Mouse (Mus musculus): ENCODE results near the gene Rps6. TPM values are rescaled to one million over a fixed set of nuclear protein-coding genes. Genes with fewer than 3 reads are reported as not detected.

Rps6 gene
- polyA plus RNA-seq, 1 experiment from 2014 or later = 748 TPM

DNA sequence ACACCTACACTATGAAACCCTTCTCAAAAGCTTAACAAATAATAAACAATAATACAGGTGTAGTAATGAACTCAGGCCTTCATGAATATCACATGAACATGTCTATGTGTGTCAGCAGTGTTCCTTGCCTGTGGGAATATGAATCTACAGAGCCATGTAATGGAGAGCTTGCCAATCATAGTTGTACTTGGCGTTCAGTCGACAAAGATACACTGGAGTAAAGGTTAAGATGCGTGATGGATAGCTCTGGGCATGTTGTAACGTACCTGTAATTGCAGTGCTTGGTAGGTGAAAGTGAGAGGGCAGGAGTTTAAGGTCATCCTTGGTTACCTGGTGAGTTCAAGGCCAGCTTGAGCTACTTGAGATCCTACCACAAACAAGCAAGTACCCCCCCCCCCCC lies 24.0 kb upstream of the Rps6 start:
- no peaks in the 10 kb centered on the region for H3K27me3 ChIP-seq

DNA sequence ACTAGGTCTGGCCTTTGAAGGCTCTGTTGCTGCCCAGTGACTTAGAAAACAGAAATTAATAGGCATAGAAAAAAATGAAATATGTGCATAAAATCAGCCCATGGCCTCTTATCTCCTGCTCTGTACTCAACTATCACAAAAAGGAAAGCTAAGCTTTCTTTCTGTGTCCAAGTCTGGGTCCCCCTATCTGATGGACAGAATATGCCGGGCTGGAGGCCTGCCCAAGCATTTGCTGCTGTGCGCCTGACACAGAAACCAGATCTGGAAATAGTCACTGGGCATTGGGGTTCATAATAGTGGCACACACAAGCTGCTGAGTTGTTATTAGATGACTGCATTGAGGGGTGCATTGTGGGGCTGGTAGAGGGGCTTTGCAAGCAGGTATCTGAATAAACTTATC lies 22.3 kb upstream of the Rps6 start:
- Histone ChIP-seq H3K27ac (no peak overlapping the region), H3K27me3 (no peaks in the 10 kb centered on the region), H3K9me3 (no peaks in the 10 kb centered on the region), H3K9ac (no peak overlapping the region), H3K4me3 (no peak overlapping the region), H3K36me3 (no peaks in the 10 kb centered on the region), H3K4me2 (no peak overlapping the region), H3K4me1 (no peaks in the 10 kb centered on the region; the same call in 1 of the 2 replicates)
- WGBS = 83% methylated on average over 2 of the region's 2 CpGs
- no peak for ATAC-seq (ENCODE audit: insufficient number of reproducible peaks, low FRiP score, low TSS enrichment, low read depth)

More for the DNA sequence above, 24.0 kb upstream of the Rps6 start:
- 74% methylated on average over 4 of the region's 4 CpGs for WGBS
- Histone ChIP-seq H3K4me3 (no peak overlapping the region), H3K4me2 (no peak overlapping the region), H3K4me1 (no peaks in the 10 kb centered on the region), H3K9me3 (no peaks in the 10 kb centered on the region), H3K9ac (no peak overlapping the region), H3K36me3 (no peaks in the 10 kb centered on the region), H3K27ac (no peak overlapping the region)
- no peak for ATAC-seq (ENCODE audit: insufficient number of reproducible peaks, low FRiP score, low TSS enrichment, low read depth)

DNA sequence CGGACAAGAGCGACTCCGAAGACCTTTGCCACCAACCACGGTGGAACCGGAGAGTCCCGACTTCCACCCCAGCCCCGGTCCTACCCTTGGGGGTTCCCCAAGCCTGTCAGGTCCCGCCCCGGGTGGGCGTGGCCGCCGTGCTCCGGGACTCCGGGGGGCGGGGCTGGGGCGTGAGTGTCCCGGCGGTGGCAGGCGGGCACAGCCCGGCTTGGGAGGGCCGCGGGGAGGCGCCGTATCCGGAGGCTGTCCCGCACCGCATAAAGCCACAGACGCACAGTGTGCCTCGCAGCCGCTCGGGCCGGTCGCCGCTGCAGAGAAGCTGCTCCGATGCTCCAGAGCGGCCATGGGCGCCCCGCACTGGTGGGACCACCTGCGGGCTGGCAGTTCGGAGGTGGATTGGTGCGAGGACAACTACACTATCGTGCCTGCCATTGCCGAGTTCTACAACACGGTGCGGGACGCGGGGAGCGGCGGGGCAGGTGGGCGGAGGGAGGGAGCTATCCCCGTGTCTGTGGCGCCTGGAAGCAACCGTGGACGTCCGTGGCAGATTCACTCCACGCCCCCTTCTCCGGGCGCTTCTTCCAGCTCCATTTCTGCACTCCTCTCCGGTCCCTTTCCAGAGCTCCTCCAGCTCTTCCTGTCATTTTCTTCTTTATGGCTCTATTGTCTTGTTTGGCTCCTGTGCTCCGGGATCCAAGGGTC lies 17.1 kb upstream of the Rps6 start, which contains the start of gene Acer2:
TSS of gene Acer2 (plus strand) at position 251 of the 702 bp plus-strand sequence.
- under 1% methylated on average over 60 of the region's 60 CpGs for WGBS
- no peak within 1 kb of the TSS for H3K27ac ChIP-seq

DNA sequence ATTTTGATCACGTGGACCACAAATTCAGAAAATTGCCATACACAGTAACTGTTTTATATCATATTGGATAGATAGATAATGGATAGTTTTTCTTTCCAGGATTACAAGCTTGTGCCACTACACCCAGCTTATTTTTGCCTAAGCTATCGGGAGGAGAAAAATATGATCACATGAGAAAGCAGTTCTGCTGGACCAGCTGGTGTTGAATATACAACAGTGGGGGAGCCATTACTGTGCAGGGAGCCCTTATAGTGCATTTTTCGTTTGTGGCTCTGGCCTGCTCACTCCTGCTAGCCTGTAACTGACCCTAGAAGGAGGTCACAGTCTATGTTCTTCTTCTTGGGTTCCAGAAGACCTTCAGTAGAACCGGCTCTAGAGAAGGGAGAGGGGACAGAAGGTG lies 15.9 kb upstream of the Rps6 start:
- no peak overlapping the region for H3K4me3 ChIP-seq
- H3K27ac ChIP-seq = no peak overlapping the region
- no peaks in the 10 kb centered on the region for H3K36me3 ChIP-seq
- H3K4me1 ChIP-seq = peaks cover 7% of the 10 kb centered on the region; the same call in 1 of the 2 replicates
- H3K9ac ChIP-seq = no peak overlapping the region
- WGBS = 41% methylated on average over 4 of the region's 4 CpGs
- H3K4me2 ChIP-seq = no peak overlapping the region
- no peaks in the 10 kb centered on the region for H3K27me3 ChIP-seq
- ATAC-seq (ENCODE audit: insufficient number of reproducible peaks, low FRiP score, low TSS enrichment, low read depth) = no peak
- no peaks in the 10 kb centered on the region for H3K9me3 ChIP-seq

More for the DNA sequence above, 17.1 kb upstream of the Rps6 start, which contains the start of gene Acer2:
- Histone ChIP-seq H3K9me3 (no peaks in the 10 kb centered on the region), H3K27me3 (no peaks in the 10 kb centered on the region), H3K36me3 (no peaks in the 10 kb centered on the region), H3K9ac (peak within 1 kb of the TSS; percentile 48), H3K4me1 (peaks cover 7% of the 10 kb centered on the region; the same call in 1 of the 2 replicates), H3K4me2 (peak within 1 kb of the TSS; percentile 94), H3K4me3 (peak within 1 kb of the TSS; percentile 69)
- peak; percentile 87 for ATAC-seq (ENCODE audit: insufficient number of reproducible peaks, low FRiP score, low TSS enrichment, low read depth)

DNA sequence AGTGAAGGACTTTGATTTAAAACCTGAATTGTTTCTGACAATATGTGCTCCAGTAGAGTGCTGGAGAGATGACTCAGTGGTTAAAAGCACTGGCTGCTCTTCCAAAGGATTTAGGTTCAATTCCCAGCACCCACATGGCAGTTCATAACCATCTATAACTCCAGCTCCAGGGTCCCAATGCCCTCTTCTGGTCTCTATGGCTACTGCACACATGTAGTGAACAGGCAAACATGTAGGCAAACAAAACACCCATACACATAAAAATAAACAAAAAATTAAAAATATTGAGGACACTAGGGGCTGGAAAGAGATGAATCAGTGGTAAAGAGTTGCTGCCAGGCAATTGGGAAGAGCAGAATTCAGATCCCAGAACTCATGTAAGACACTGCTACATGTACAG lies 14.8 kb upstream of the Rps6 start:
- Histone ChIP-seq H3K36me3 (no peaks in the 10 kb centered on the region), H3K4me2 (no peak overlapping the region), H3K9me3 (no peaks in the 10 kb centered on the region), H3K4me1 (peaks cover 7% of the 10 kb centered on the region; the same call in 1 of the 2 replicates), H3K27ac (no peak overlapping the region), H3K4me3 (no peak overlapping the region), H3K27me3 (no peaks in the 10 kb centered on the region), H3K9ac (no peak overlapping the region)
- ATAC-seq (ENCODE audit: insufficient number of reproducible peaks, low FRiP score, low TSS enrichment, low read depth) = no peak

DNA sequence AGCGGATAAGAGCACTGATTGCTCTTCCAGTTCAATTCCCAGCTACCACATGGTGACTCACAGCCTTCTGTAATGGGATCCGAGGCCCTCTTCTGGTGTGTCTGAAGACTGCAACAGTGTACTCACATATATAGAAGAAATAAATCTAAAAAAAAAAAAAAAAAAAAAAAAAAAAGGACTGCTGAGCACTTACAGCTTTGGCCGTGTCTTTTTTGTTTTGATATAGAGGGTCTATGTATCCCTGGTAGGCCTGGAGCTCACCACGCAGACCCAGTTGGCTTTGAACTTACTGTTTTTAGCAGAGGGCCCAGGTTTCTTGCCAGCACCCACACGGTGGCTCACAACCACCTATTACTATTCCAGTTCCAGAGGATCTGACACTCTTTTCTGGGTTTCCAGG lies 6.9 kb upstream of the Rps6 start:
- Histone ChIP-seq H3K27ac (no peak overlapping the region), H3K9ac (no peak overlapping the region), H3K27me3 (no peaks in the 10 kb centered on the region), H3K36me3 (no peaks in the 10 kb centered on the region), H3K9me3 (no peaks in the 10 kb centered on the region), H3K4me2 (no peak overlapping the region), H3K4me1 (no peaks in the 10 kb centered on the region), H3K4me3 (no peak overlapping the region)
- ATAC-seq (ENCODE audit: insufficient number of reproducible peaks, low FRiP score, low TSS enrichment, low read depth) = no peak
- 81% methylated on average over 5 of the region's 5 CpGs for WGBS

DNA sequence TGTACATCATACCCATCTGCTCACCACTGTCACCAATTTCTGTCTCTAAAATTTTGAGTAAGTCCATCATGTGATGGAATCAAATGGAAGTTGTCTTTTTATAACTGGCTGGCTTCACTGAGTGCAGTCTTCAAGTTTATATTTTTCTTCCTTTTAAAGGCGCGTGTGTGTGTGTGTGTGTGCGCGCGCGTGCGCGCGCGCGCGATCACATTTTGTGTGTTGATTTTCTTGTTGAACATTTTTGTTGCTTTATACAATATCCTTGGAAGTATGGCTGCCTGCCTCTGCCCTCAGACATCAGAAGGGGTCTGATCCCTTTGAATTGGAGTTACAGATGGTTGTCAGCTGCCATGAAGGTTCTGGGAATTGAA lies 843 bp upstream of the Rps6 start:
- H3K4me1 ChIP-seq = peaks cover 7% of the 10 kb centered on the region; the same call in 1 of the 2 replicates
- H3K4me3 ChIP-seq = peak overlapping the region; percentile 90
- WGBS = 59% methylated on average over 12 of the region's 12 CpGs
- peaks cover 23% of the 10 kb centered on the region for H3K36me3 ChIP-seq
- H3K9ac ChIP-seq = peak overlapping the region; percentile 65
- H3K4me2 ChIP-seq = peak overlapping the region; percentile 79
- H3K27me3 ChIP-seq = no peaks in the 10 kb centered on the region
- H3K9me3 ChIP-seq = no peaks in the 10 kb centered on the region
- ATAC-seq (ENCODE audit: insufficient number of reproducible peaks, low FRiP score, low TSS enrichment, low read depth) = no peak
- peak overlapping the region; percentile 97; the same call in 1 of the 2 replicates for H3K27ac ChIP-seq

DNA sequence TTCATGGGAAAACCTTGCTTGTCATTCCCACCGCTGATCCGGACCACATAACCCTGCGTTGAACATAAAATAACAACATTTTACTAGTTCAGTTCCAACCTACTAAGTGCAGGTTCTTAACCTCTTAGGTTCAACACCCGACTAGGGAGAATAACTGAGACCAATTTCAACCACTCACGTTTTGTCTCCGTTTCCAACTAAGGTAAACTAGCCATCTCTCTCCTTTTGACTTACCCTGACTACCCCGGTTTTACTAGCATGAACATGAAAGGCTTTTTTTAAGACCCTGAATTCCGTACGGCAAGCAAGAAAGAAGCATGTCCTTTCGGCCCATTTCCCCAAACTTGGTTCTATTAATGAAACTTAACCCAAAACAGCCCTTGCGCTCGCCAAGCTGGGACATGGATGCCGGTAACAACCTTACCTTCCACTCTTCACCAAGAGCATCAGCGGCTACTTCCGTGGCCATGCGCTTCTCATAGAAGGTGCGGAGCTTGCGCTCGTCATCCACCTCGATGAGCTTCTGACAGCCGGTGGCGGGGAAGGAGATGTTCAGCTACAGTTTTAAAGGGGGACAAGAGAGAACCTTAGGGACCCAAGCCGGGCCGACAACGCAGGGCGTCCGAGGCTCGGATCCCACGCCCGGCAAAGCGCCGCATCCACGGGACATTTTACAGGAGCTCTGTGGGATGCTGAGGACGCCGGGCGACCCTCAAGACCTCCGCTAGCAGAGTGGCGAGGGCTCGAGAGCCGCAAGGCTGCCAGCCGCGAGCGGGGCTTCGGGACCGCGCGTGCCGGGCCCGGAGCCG lies 704 bp downstream of the Rps6 start:
- ATAC-seq (ENCODE audit: insufficient number of reproducible peaks, low FRiP score, low TSS enrichment, low read depth) = no peak; the same call in 1 of the 2 replicates
- 2% methylated on average over 50 of the region's 50 CpGs for WGBS

DNA sequence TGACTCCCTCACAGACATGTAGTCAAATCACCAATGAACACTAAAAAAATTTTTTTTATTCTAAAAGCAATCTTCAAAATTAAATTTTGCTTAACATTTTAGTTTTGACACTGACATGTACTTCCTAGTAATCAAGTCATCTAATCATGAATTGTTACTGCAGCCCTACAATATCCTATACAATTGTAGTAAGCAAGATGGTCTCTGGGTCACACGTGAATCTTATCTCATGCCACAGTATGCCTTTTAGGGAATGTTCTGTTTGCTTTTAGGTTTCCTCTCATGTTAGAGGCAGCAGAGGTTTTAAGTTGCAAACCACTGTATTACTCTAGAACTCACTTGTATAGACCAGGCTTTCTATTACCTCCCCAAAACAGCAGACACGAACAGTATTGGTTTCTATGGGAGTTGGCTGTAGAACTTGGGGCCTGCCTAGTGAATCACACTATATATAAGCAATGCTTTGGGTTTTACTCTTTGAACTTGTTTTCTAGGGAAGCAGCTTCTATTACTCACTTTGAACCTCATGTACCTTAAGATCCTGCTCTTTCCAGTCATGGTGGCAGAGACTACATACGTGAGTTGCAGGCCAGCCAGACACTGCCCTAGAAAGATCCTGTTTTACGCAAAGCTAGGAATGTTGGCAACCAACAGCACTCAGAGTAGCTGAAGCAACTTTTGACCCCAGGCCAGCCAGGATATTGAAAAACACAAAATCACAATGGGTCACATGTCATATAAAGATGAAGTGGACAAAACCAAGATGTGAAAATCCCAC lies 4.2 kb downstream of the Rps6 start:
- H3K9ac ChIP-seq = no peak overlapping the region
- 79% methylated on average over 4 of the region's 4 CpGs for WGBS
- H3K36me3 ChIP-seq = peaks cover 43% of the 10 kb centered on the region
- peaks cover 4% of the 10 kb centered on the region; the same call in 1 of the 2 replicates for H3K4me1 ChIP-seq
- no peaks in the 10 kb centered on the region for H3K27me3 ChIP-seq
- H3K27ac ChIP-seq = no peak overlapping the region
- no peak overlapping the region for H3K4me3 ChIP-seq
- ATAC-seq (ENCODE audit: insufficient number of reproducible peaks, low FRiP score, low TSS enrichment, low read depth) = no peak
- H3K4me2 ChIP-seq = no peak overlapping the region
- H3K9me3 ChIP-seq = no peaks in the 10 kb centered on the region

More for the DNA sequence above, 704 bp downstream of the Rps6 start:
- peaks cover 7% of the 10 kb centered on the region; the same call in 1 of the 2 replicates for H3K4me1 ChIP-seq
- peak overlapping the region; percentile 56 for H3K4me2 ChIP-seq
- H3K9ac ChIP-seq = peak overlapping the region; percentile 100
- H3K9me3 ChIP-seq = no peaks in the 10 kb centered on the region
- no peaks in the 10 kb centered on the region for H3K27me3 ChIP-seq
- H3K4me3 ChIP-seq = peak overlapping the region; percentile 90
- H3K27ac ChIP-seq = peak overlapping the region; percentile 97
- peaks cover 33% of the 10 kb centered on the region for H3K36me3 ChIP-seq

DNA sequence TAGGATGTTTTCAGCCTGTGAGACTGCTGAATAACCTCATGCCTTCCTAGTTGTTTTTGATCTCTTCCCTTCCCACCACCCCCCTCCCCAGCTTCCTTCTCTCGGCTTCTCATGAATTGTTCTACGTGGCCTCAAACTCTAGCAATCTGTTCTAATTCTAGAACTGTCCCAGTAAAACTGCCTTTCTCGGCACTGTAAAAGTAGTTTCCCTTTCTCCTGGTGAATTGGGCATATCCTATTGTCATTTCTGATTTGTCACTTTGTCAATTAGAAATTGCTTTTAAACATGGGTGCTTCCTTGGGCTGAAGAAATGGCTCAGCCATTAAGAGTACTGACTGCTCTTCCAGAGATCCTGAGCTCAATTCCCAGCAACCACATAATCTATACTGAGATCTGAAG lies 5.2 kb downstream of the Rps6 start:
- Histone ChIP-seq H3K4me2 (no peak overlapping the region), H3K27ac (no peak overlapping the region), H3K9me3 (no peaks in the 10 kb centered on the region), H3K36me3 (peaks cover 47% of the 10 kb centered on the region), H3K4me3 (no peak overlapping the region), H3K9ac (no peak overlapping the region), H3K27me3 (no peaks in the 10 kb centered on the region), H3K4me1 (0 out of 2 replicates have a peak, but pooled peaks cover 3% of the 10 kb centered on the region)
- WGBS = 60% methylated on average over 3 of the region's 3 CpGs
- no peak for ATAC-seq (ENCODE audit: insufficient number of reproducible peaks, low FRiP score, low TSS enrichment, low read depth)

DNA sequence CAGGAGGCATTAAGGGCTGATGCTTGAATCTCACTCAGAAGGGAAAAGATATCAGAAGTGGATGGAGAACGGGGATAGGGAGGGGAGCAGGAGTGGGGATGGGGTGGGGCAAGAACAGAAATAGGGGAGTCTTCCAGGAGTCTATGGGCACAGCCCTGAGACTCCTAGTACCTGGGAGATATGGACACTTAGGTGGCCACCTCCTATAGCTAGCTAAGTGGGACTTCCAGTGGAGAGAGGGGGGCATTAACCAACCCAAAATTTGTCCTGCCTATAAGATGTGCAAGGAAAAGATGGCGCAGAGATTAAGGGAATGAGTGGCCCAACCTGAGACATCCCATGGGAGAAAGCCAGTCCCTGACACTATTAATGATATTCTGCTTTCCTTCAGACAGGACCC lies 5.9 kb downstream of the Rps6 start:
- Histone ChIP-seq H3K4me1 (0 out of 2 replicates have a peak, but pooled peaks cover 3% of the 10 kb centered on the region), H3K27me3 (no peaks in the 10 kb centered on the region), H3K9ac (no peak overlapping the region), H3K4me2 (no peak overlapping the region), H3K9me3 (no peaks in the 10 kb centered on the region), H3K36me3 (peaks cover 50% of the 10 kb centered on the region), H3K4me3 (no peak overlapping the region), H3K27ac (no peak overlapping the region)
- WGBS = 86% methylated on average over 2 of the region's 2 CpGs
- ATAC-seq (ENCODE audit: insufficient number of reproducible peaks, low FRiP score, low TSS enrichment, low read depth) = no peak
